Mouse (Mus musculus) E14TG2a.4 (cell line): ENCODE data around the gene Gm5134.

Experiments used
- H3K27me3 ChIP-seq: 2 replicates; pipeline ENCODE4 v1.6.1; 2014; ENCODE audit warnings: low read length, control low read depth; ENCODE audit not compliant: insufficient read depth
- H3K36me3 ChIP-seq: 2 replicates; pipeline ENCODE4 v1.6.1; 2014; ENCODE audit warnings: low read length, control low read depth; ENCODE audit not compliant: insufficient read depth
- H3K4me1 ChIP-seq: replicated peaks from 2 replicates; pipeline ENCODE4 v1.6.1; 2014; ENCODE audit warnings: low read depth, low read length, control low read depth
- H3K4me3 ChIP-seq: replicated peaks from 2 replicates; pipeline ENCODE4 v1.5.1; 2014; ENCODE audit warnings: mild to moderate bottlenecking, low read length
- H3K9me3 ChIP-seq: 2 replicates; pipeline ENCODE4 v1.6.1; 2014; ENCODE audit warnings: low read length, control low read depth
- CTCF ChIP-seq: conservative IDR thresholded peaks from 2 replicates; pipeline ENCODE4 v1.5.1; 2014; ENCODE audit warnings: low read length
- NANOG ChIP-seq: IDR thresholded peaks from 2 replicates; pipeline ENCODE4 v1.6.1; 2014; ENCODE audit warnings: borderline replicate concordance, low read length, mixed read lengths
- POU5F1 ChIP-seq: IDR thresholded peaks from 2 replicates; pipeline ENCODE4 v1.6.1; 2014; ENCODE audit warnings: low read length, borderline replicate concordance

Gm5134 gene

GRCm38 (mm10) chr10:75954381-75954811 is at the start of gene Gm5134:
TSS of gene Gm5134 (plus strand) at chr10:75954514.
- Histone ChIP-seq H3K4me3 (peak within 1 kb of the TSS; percentile 75), H3K4me1 (peaks cover 39% of the 10 kb centered on the region), H3K27me3 (no peaks in the 10 kb centered on the region), H3K36me3 (no peaks in the 10 kb centered on the region), H3K9me3 (no peaks in the 10 kb centered on the region)
- TF ChIP-seq CTCF (no peak), NANOG (no peak), POU5F1 (no peak)

GRCm38 (mm10) chr10:75906882-75907281 is 47.4 kb upstream of the Gm5134 start:
- no peaks in the 10 kb centered on the region for H3K27me3 ChIP-seq
- TF ChIP-seq NANOG (no peak), CTCF (no peak), POU5F1 (no peak)
- H3K4me1 ChIP-seq: peaks cover 11% of the 10 kb centered on the region
- H3K36me3 ChIP-seq: peaks cover 97% of the 10 kb centered on the region
- no peak overlapping the region for H3K4me3 ChIP-seq
- H3K9me3 ChIP-seq: no peaks in the 10 kb centered on the region

DNA sequence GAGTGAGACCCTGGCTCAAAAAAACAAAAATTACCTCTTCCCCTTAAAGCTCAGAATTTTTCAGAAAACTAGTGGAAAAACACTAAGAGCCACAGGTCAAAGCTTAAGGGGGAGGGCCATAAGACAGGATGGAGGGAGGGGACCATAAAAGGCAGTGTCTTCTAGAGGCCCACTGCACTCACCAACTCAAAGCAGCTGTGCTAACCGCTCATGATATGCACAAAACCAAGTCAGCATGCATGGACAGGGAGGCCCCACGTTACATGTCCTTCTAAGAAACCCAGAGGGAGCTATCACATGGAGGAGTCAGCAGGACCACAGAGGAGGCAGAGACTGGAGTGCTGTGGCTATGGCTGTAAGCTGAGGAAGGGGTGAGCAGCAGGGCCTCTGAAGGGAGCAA is 43.6 kb upstream of the Gm5134 start:
- no peak overlapping the region for H3K4me3 ChIP-seq
- no peaks in the 10 kb centered on the region for H3K27me3 ChIP-seq
- TF ChIP-seq POU5F1 (no peak), CTCF (no peak), NANOG (no peak)
- H3K36me3 ChIP-seq: peaks cover 94% of the 10 kb centered on the region
- H3K4me1 ChIP-seq: peaks cover 40% of the 10 kb centered on the region
- H3K9me3 ChIP-seq: no peaks in the 10 kb centered on the region

DNA sequence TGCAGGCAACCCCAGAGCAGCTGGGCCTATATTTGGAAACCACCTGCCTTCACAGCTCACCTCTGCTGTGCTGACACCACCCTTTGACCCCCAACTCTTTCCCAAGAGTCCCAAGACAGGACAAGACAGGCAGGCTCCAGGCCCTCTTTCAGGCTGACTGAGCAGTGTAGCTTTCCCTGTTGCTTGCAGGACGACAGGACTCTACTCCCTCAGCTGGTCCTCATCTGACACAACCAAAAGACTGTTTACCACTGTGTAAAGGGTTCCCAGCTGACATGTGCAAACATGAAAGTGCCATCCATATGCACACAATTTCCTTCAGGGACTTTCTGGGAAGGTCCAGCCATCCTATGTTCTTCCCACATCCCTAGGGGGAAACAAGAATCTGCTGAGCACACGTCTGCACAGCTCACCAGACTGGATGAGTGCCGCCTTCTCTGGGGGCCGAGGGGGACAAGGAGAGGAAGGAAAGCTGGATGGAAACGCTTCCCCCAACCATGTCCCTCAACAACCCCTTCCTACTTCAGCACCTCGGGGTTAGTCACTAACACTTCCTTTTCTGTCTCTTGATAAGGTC is 41.2 kb upstream of the Gm5134 start:
- TF ChIP-seq NANOG: no peak
- TF ChIP-seq CTCF: no peak
- H3K9me3 ChIP-seq: no peaks in the 10 kb centered on the region
- peaks cover 62% of the 10 kb centered on the region for H3K4me1 ChIP-seq
- no peak overlapping the region for H3K4me3 ChIP-seq
- H3K36me3 ChIP-seq: peaks cover 94% of the 10 kb centered on the region
- no peaks in the 10 kb centered on the region for H3K27me3 ChIP-seq

- peaks cover 89% of the 10 kb centered on the region for H3K36me3 ChIP-seq
- 0 out of 2 replicates have a peak overlapping the region, but pooled peaks have one; percentile 7 for H3K4me3 ChIP-seq
- peaks cover 85% of the 10 kb centered on the region for H3K4me1 ChIP-seq
- TF ChIP-seq POU5F1: no peak
- TF ChIP-seq CTCF: no peak
- TF ChIP-seq NANOG: no peak
- no peaks in the 10 kb centered on the region for H3K27me3 ChIP-seq
- H3K9me3 ChIP-seq: no peaks in the 10 kb centered on the region
Measured at GRCm38 (mm10) chr10:75915557-75915956, 38.8 kb upstream of the Gm5134 start.

DNA sequence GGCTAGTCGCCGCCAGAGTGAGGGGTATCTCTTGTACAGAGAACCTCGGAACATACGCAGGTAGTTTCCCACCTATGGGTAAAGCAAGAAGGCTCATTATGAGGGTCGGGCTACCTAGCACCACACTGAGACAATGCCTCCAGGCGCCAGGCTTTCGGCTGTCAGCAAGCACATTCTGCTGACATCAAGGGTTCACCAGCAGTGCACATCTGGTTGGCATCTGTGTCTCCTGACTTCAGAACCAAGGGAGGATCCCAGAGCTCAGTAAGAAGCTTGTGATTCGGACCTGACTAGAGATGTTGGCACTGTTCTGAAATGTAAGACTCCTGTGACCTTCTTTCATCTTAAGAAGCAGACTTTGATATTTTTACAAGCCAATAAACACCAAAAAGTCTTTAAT is 37.5 kb upstream of the Gm5134 start:
- H3K27me3 ChIP-seq: no peaks in the 10 kb centered on the region
- no peak for TF ChIP-seq NANOG
- no peak for TF ChIP-seq POU5F1
- TF ChIP-seq CTCF: no peak
- peaks cover 76% of the 10 kb centered on the region for H3K36me3 ChIP-seq
- no peak overlapping the region for H3K4me3 ChIP-seq
- no peaks in the 10 kb centered on the region for H3K9me3 ChIP-seq
- H3K4me1 ChIP-seq: peaks cover 81% of the 10 kb centered on the region

DNA sequence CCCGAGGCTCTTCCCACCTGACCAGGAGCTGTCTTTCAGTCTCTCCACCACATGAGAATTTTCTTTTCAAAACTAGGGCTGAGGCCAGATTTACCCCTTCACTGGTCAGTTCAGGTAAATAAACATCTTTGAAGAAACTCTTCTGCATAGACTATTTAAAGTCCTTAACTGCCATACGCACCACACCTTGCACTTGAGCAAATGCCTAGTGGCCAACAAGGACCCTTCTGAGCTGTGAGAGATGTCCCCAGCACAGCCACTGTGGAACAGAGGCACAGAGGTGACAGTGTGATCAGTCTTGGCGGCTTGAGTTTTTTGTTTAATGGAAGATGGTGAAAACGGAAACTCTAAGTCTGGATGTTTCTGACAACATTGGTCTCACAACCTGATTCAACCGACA is 35.3 kb upstream of the Gm5134 start:
- no peak for TF ChIP-seq NANOG
- no peak for TF ChIP-seq POU5F1
- no peak for TF ChIP-seq CTCF
- Histone ChIP-seq H3K4me1 (peaks cover 76% of the 10 kb centered on the region), H3K9me3 (no peaks in the 10 kb centered on the region), H3K36me3 (peaks cover 74% of the 10 kb centered on the region), H3K27me3 (no peaks in the 10 kb centered on the region), H3K4me3 (no peak overlapping the region)

GRCm38 (mm10) chr10:75921026-75921725 is 33.1 kb upstream of the Gm5134 start, which contains the start of gene Smarcb1:
TSS of gene Smarcb1 (minus strand) at chr10:75921617.
- TF ChIP-seq CTCF (no peak), NANOG (no peak), POU5F1 (no peak)
- H3K9me3 ChIP-seq: no peaks in the 10 kb centered on the region

More at GRCm38 (mm10) chr10:75921026-75921725, 33.1 kb upstream of the Gm5134 start, which contains the start of gene Smarcb1:
- Histone ChIP-seq H3K36me3 (peaks cover 74% of the 10 kb centered on the region), H3K4me3 (peak within 1 kb of the TSS; percentile 98), H3K27me3 (no peaks in the 10 kb centered on the region), H3K4me1 (peaks cover 59% of the 10 kb centered on the region)
